Mouse (Mus musculus): ENCODE measurements around the gene Ambp. TPM values are rescaled to one million over a fixed set of nuclear protein-coding genes. Genes with fewer than 3 reads are reported as not detected.

Gene Ambp
- polyA plus RNA-seq, 1 experiment from 2014 or later: not detected

- Histone ChIP-seq H3K9me3 (ENCODE audit: control insufficient read depth, low read length) (no peaks in the 10 kb centered on the region), H3K36me3 (ENCODE audit: control insufficient read depth, insufficient read depth, low read length) (no peaks in the 10 kb centered on the region), H3K4me1 (ENCODE audit: control insufficient read depth, insufficient read depth, low read length) (no peaks in the 10 kb centered on the region), H3K27ac (replicated peaks; ENCODE audit: low read depth, low read length) (no peak overlapping the region), H3K9ac (replicated peaks; ENCODE audit: low read length) (no peak overlapping the region), H3K4me2 (ENCODE audit: low read length) (no peak overlapping the region), H3K27me3 (ENCODE audit: control insufficient read depth, insufficient read depth, low read length) (no peaks in the 10 kb centered on the region), H3K4me3 (replicated peaks; ENCODE audit: low read depth, low read length) (no peak overlapping the region)
- 92% methylated on average over 4 of the region's 4 CpGs for WGBS
- no peak for ATAC-seq (ENCODE audit: low FRiP score, low TSS enrichment)
- DNase-seq: no peak
These were observed 15.5 kb upstream of the Ambp start for GRCm38 (mm10) chr4:63170061-63170460.

GRCm38 (mm10) chr4:63166323-63166722 lies 11.7 kb upstream of the Ambp start:
- Histone ChIP-seq H3K27me3 (ENCODE audit: control insufficient read depth, insufficient read depth, low read length) (no peaks in the 10 kb centered on the region), H3K36me3 (ENCODE audit: control insufficient read depth, insufficient read depth, low read length) (no peaks in the 10 kb centered on the region), H3K9ac (replicated peaks; ENCODE audit: low read length) (no peak overlapping the region), H3K4me3 (replicated peaks; ENCODE audit: low read depth, low read length) (no peak overlapping the region), H3K4me2 (ENCODE audit: low read length) (no peak overlapping the region), H3K27ac (replicated peaks; ENCODE audit: low read depth, low read length) (no peak overlapping the region), H3K4me1 (ENCODE audit: control insufficient read depth, insufficient read depth, low read length) (no peaks in the 10 kb centered on the region), H3K9me3 (ENCODE audit: control insufficient read depth, low read length) (no peaks in the 10 kb centered on the region)
- ATAC-seq (ENCODE audit: low FRiP score, low TSS enrichment) (no peak), DNase-seq (no peak)
- 85% methylated on average over 5 of the region's 5 CpGs for WGBS

DNA sequence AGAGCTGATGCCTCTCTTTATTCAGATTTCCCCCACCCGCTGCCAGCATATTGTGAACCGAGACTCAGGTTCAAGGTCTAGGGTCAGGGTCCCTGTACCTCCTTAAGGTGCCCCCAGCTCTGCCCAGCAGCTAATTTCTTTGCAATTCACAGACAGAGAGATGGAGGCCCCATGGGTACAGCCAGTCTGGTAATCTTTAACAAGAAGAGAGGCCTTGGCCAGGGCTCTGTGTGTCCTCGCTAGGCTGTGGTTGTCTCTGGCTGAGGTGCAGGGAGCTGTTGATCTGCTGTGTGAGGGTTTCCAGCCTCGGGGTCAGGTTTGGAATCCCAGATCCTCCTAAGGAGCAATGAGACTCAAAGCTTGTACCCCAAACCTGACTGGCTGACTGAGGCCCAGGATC lies 11.0 kb upstream of the Ambp start:
- H3K36me3 ChIP-seq (ENCODE audit: control insufficient read depth, insufficient read depth, low read length): no peaks in the 10 kb centered on the region
- H3K9me3 ChIP-seq (ENCODE audit: control insufficient read depth, low read length): no peaks in the 10 kb centered on the region
- no peak overlapping the region for H3K4me2 ChIP-seq (ENCODE audit: low read length)
- no peaks in the 10 kb centered on the region for H3K4me1 ChIP-seq (ENCODE audit: control insufficient read depth, insufficient read depth, low read length)
- no peak overlapping the region for H3K27ac ChIP-seq (replicated peaks; ENCODE audit: low read depth, low read length)
- WGBS: 89% methylated on average over 4 of the region's 4 CpGs
- no peak for ATAC-seq (ENCODE audit: low FRiP score, low TSS enrichment)
- no peaks in the 10 kb centered on the region for H3K27me3 ChIP-seq (ENCODE audit: control insufficient read depth, insufficient read depth, low read length)
- H3K9ac ChIP-seq (replicated peaks; ENCODE audit: low read length): no peak overlapping the region
- no peak for DNase-seq
- H3K4me3 ChIP-seq (replicated peaks; ENCODE audit: low read depth, low read length): no peak overlapping the region

DNA sequence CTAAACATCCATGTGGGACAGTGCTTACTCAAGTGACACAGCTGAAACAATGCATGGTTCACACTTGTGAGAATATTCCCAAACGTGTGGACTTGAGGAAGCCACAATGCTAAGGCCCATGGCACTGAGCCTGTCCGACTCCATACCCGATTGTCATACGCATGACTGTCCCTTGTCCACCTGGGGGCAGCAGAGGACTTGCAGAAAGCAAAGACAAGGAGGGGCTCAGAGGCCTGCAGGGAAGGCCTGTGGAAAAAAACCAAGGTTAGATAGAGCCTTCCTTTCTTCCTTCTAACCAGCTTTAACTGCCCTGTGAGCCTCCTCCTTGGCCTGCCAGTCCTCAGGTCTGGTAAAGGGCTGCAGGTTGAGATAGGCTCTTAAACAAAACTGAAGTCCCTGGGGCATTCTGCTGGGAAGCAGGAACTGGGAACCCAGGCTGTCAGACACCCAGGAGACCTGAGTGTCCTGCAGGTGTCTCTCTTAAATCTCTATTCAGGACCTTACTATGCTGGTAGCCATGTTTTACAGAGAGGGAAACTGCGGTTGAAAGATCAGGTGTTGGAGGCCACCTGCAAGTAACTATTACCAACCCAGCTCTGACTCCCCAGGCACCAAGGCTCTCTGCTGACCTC lies 4.5 kb upstream of the Ambp start:
- Histone ChIP-seq H3K4me2 (ENCODE audit: low read length) (no peak overlapping the region), H3K9me3 (ENCODE audit: control insufficient read depth, low read length) (no peaks in the 10 kb centered on the region), H3K27ac (replicated peaks; ENCODE audit: low read depth, low read length) (no peak overlapping the region), H3K4me3 (replicated peaks; ENCODE audit: low read depth, low read length) (no peak overlapping the region), H3K4me1 (ENCODE audit: control insufficient read depth, insufficient read depth, low read length) (no peaks in the 10 kb centered on the region), H3K9ac (replicated peaks; ENCODE audit: low read length) (no peak overlapping the region), H3K36me3 (ENCODE audit: control insufficient read depth, insufficient read depth, low read length) (no peaks in the 10 kb centered on the region), H3K27me3 (ENCODE audit: control insufficient read depth, insufficient read depth, low read length) (no peaks in the 10 kb centered on the region)
- DNase-seq: peak; percentile 94
- 13% methylated on average over 5 of the region's 5 CpGs for WGBS
- ATAC-seq (ENCODE audit: low FRiP score, low TSS enrichment): peak; percentile 65; the same call in 1 of the 2 replicates

DNA sequence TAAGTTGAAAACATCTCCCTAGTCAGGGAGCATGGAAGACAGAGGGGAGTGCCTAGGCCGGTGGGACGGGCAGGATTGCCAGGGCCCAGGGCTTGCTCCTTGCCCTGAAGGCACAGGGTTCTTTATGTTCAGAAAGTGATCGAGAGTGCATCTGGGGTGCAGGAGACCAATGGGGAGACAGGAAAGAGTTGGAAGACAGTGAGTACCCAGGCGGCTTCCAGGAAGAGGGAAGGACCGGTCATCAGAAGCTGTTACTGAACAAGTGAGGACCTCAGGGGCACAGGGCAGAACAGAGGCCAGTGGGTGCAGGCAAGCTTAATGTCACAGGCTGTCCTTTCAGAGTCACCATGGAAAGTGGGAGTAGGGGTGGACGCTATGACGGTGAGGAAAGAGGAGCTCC lies 3.6 kb upstream of the Ambp start:
- no peak overlapping the region for H3K27ac ChIP-seq (replicated peaks; ENCODE audit: low read depth, low read length)
- WGBS: 93% methylated on average over 7 of the region's 7 CpGs
- no peaks in the 10 kb centered on the region for H3K9me3 ChIP-seq (ENCODE audit: control insufficient read depth, low read length)
- H3K4me3 ChIP-seq (replicated peaks; ENCODE audit: low read depth, low read length): no peak overlapping the region
- H3K9ac ChIP-seq (replicated peaks; ENCODE audit: low read length): no peak overlapping the region
- no peaks in the 10 kb centered on the region for H3K27me3 ChIP-seq (ENCODE audit: control insufficient read depth, insufficient read depth, low read length)
- DNase-seq (no peak), ATAC-seq (ENCODE audit: low FRiP score, low TSS enrichment) (no peak)
- no peaks in the 10 kb centered on the region for H3K36me3 ChIP-seq (ENCODE audit: control insufficient read depth, insufficient read depth, low read length)
- H3K4me2 ChIP-seq (ENCODE audit: low read length): no peak overlapping the region
- H3K4me1 ChIP-seq (ENCODE audit: control insufficient read depth, insufficient read depth, low read length): no peaks in the 10 kb centered on the region

GRCm38 (mm10) chr4:63156726-63157634 lies 2.4 kb upstream of the Ambp start:
- no peak overlapping the region for H3K4me2 ChIP-seq (ENCODE audit: low read length)
- DNase-seq (no peak), ATAC-seq (ENCODE audit: low FRiP score, low TSS enrichment) (no peak)
- WGBS: 64% methylated on average over 8 of the region's 8 CpGs
- no peaks in the 10 kb centered on the region for H3K4me1 ChIP-seq (ENCODE audit: control insufficient read depth, insufficient read depth, low read length)
- no peak overlapping the region for H3K9ac ChIP-seq (replicated peaks; ENCODE audit: low read length)
- no peaks in the 10 kb centered on the region for H3K27me3 ChIP-seq (ENCODE audit: control insufficient read depth, insufficient read depth, low read length)
- H3K9me3 ChIP-seq (ENCODE audit: control insufficient read depth, low read length): no peaks in the 10 kb centered on the region
- H3K27ac ChIP-seq (replicated peaks; ENCODE audit: low read depth, low read length): no peak overlapping the region
- no peaks in the 10 kb centered on the region for H3K36me3 ChIP-seq (ENCODE audit: control insufficient read depth, insufficient read depth, low read length)
- no peak overlapping the region for H3K4me3 ChIP-seq (replicated peaks; ENCODE audit: low read depth, low read length)

GRCm38 (mm10) chr4:63155596-63155995 lies 997 bp upstream of the Ambp start:
- no peak overlapping the region for H3K4me3 ChIP-seq (replicated peaks; ENCODE audit: low read depth, low read length)
- no peak overlapping the region for H3K4me2 ChIP-seq (ENCODE audit: low read length)
- H3K27ac ChIP-seq (replicated peaks; ENCODE audit: low read depth, low read length): no peak overlapping the region
- no peaks in the 10 kb centered on the region for H3K4me1 ChIP-seq (ENCODE audit: control insufficient read depth, insufficient read depth, low read length)
- no peaks in the 10 kb centered on the region for H3K36me3 ChIP-seq (ENCODE audit: control insufficient read depth, insufficient read depth, low read length)
- H3K27me3 ChIP-seq (ENCODE audit: control insufficient read depth, insufficient read depth, low read length): no peaks in the 10 kb centered on the region
- no peaks in the 10 kb centered on the region for H3K9me3 ChIP-seq (ENCODE audit: control insufficient read depth, low read length)
- ATAC-seq (ENCODE audit: low FRiP score, low TSS enrichment) (no peak), DNase-seq (no peak)
- WGBS: 75% methylated on average over 2 of the region's 2 CpGs
- H3K9ac ChIP-seq (replicated peaks; ENCODE audit: low read length): no peak overlapping the region

DNA sequence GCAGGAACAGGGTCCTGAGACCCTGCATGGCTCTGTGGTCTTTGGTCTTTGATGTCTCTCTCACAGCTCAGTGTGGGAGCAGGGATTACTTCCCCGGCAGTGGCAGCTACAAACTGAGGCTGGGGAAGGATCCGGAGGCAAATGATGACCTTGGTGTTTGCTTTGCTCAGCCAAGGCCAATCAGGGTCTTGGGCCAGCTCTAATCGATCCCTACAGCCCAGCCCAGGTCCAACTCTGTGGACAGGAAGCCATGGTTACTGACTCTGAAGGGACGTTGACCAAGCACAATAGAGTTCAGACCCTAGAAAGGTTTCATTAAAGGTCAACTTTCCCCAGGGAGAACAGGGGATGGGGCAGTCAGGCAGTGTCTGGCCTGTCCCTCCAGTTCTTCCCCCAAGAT lies 571 bp downstream of the Ambp start:
- no peaks in the 10 kb centered on the region for H3K36me3 ChIP-seq (ENCODE audit: control insufficient read depth, insufficient read depth, low read length)
- no peak for DNase-seq
- no peak overlapping the region for H3K9ac ChIP-seq (replicated peaks; ENCODE audit: low read length)
- no peaks in the 10 kb centered on the region for H3K9me3 ChIP-seq (ENCODE audit: control insufficient read depth, low read length)
- H3K27me3 ChIP-seq (ENCODE audit: control insufficient read depth, insufficient read depth, low read length): no peaks in the 10 kb centered on the region
- no peak overlapping the region for H3K4me3 ChIP-seq (replicated peaks; ENCODE audit: low read depth, low read length)
- 49% methylated on average over 4 of the region's 4 CpGs for WGBS
- no peaks in the 10 kb centered on the region for H3K4me1 ChIP-seq (ENCODE audit: control insufficient read depth, insufficient read depth, low read length)
- no peak overlapping the region for H3K4me2 ChIP-seq (ENCODE audit: low read length)
- ATAC-seq (ENCODE audit: low FRiP score, low TSS enrichment): no peak
- no peak overlapping the region for H3K27ac ChIP-seq (replicated peaks; ENCODE audit: low read depth, low read length)

GRCm38 (mm10) chr4:63151127-63151526 lies 3.5 kb downstream of the Ambp start:
- Histone ChIP-seq H3K9ac (replicated peaks; ENCODE audit: low read length) (no peak overlapping the region), H3K36me3 (ENCODE audit: control insufficient read depth, insufficient read depth, low read length) (no peaks in the 10 kb centered on the region), H3K27me3 (ENCODE audit: control insufficient read depth, insufficient read depth, low read length) (no peaks in the 10 kb centered on the region), H3K9me3 (ENCODE audit: control insufficient read depth, low read length) (no peaks in the 10 kb centered on the region), H3K4me1 (ENCODE audit: control insufficient read depth, insufficient read depth, low read length) (no peaks in the 10 kb centered on the region), H3K27ac (replicated peaks; ENCODE audit: low read depth, low read length) (no peak overlapping the region), H3K4me3 (replicated peaks; ENCODE audit: low read depth, low read length) (no peak overlapping the region), H3K4me2 (ENCODE audit: low read length) (no peak overlapping the region)
- 95% methylated on average over 6 of the region's 6 CpGs for WGBS
- ATAC-seq (ENCODE audit: low FRiP score, low TSS enrichment) (no peak), DNase-seq (no peak)
